In genomic region chr11:102604010-102604584, GRCm38 (mm10) we compare ENCODE assay signal across 8 mouse cellular contexts. TPM values are rescaled to one million over a fixed set of nuclear protein-coding genes. Genes with fewer than 3 reads are reported as not detected.
DNase-seq lines count a peak whose midpoint lies in the region; ATAC-seq and TF ChIP-seq lines count a peak whose summit lies in the region.

Gene Fzd2 (plus strand): TSS chr11:102604396.

- H3K79me2 ChIP-seq in heart, adult 2 months (replicated peaks; ENCODE audit: control insufficient read depth, insufficient read depth, low read length) = no peaks in the 10 kb centered on the region

- H3K27me3 ChIP-seq in embryonic facial prominence, embryonic 12.5 days = 0 out of 2 replicates have a peak, but pooled peaks cover 3% of the 10 kb centered on the region
- peaks cover 8% of the 10 kb centered on the region; the same call in 1 of the 2 replicates for H3K27me3 ChIP-seq in heart, adult 2 months (ENCODE audit: control insufficient read depth, insufficient read depth, low read length)
- no peaks in the 10 kb centered on the region; the same call in 1 of the 2 replicates for H3K27me3 ChIP-seq in kidney, adult 2 months (replicated peaks; ENCODE audit: control insufficient read depth, insufficient read depth, low read length)
- H3K27me3 ChIP-seq in limb, embryonic 11.5 days (ENCODE audit: control insufficient read depth, insufficient read depth, low read length) = 0 out of 2 replicates have a peak, but pooled peaks cover 4% of the 10 kb centered on the region
- H3K27me3 ChIP-seq in midbrain, embryonic 12.5 days = peaks cover 14% of the 10 kb centered on the region
- no peaks in the 10 kb centered on the region for H3K27me3 ChIP-seq in stomach, embryonic 15.5 days (replicated peaks)

- peak; percentile 93 for ATAC-seq in embryonic facial prominence, embryonic 12.5 days (ENCODE audit: insufficient number of reproducible peaks, insufficient read depth, low FRiP score, low TSS enrichment)
- ATAC-seq in limb, embryonic 11.5 days (ENCODE audit: insufficient number of reproducible peaks, low FRiP score, low TSS enrichment, low read depth) = peak; percentile 93
- ATAC-seq in midbrain, embryonic 12.5 days (ENCODE audit: low FRiP score, low read depth) = peak; percentile 92
- ATAC-seq in stomach, embryonic 15.5 days (ENCODE audit: insufficient read depth, low FRiP score, low read depth) = peak; percentile 89

- peaks cover 7% of the 10 kb centered on the region; the same call in 1 of the 2 replicates for H3K36me3 ChIP-seq in embryonic facial prominence, embryonic 12.5 days
- H3K36me3 ChIP-seq in heart, adult 2 months (ENCODE audit: control insufficient read depth, insufficient read depth, low read length) = no peaks in the 10 kb centered on the region
- no peaks in the 10 kb centered on the region for H3K36me3 ChIP-seq in kidney, adult 2 months (ENCODE audit: control insufficient read depth, insufficient read depth, low read length)
- no peaks in the 10 kb centered on the region for H3K36me3 ChIP-seq in limb, embryonic 11.5 days (ENCODE audit: control insufficient read depth, insufficient read depth, low read length)
- no peaks in the 10 kb centered on the region for H3K36me3 ChIP-seq in midbrain, embryonic 12.5 days
- H3K36me3 ChIP-seq in stomach, embryonic 15.5 days = no peaks in the 10 kb centered on the region

- intact Hi-C loops in heart, adult 2 months (cut with DNase I) = loop anchor here (1.0 kb wide), 1 partner anchor 48 kb away; the partner anchor contains the start of gene Gpatch8

- TF ChIP-seq EP300 in heart, adult 2 months (IDR thresholded peaks at IDR 0.05; ENCODE audit: insufficient read depth, low read depth, low read length) = no peak

- H3K27ac ChIP-seq in embryonic facial prominence, embryonic 12.5 days = peak within 1 kb of the TSS; percentile 100
- H3K27ac ChIP-seq in heart, adult 2 months = peak within 1 kb of the TSS; percentile 80
- peak within 1 kb of the TSS; percentile 68; the same call in 1 of the 2 replicates for H3K27ac ChIP-seq in kidney, adult 2 months (ENCODE audit: insufficient read depth, low read depth, low read length)
- peak within 1 kb of the TSS; percentile 99 for H3K27ac ChIP-seq in limb, embryonic 11.5 days (replicated peaks; ENCODE audit: low read depth, low read length)
- peak within 1 kb of the TSS; percentile 99 for H3K27ac ChIP-seq in midbrain, embryonic 12.5 days (replicated peaks)
- peak within 1 kb of the TSS; percentile 97 for H3K27ac ChIP-seq in stomach, embryonic 15.5 days

- peak within 1 kb of the TSS; percentile 79 for H3K4me2 ChIP-seq in embryonic facial prominence, embryonic 12.5 days (replicated peaks)
- H3K4me2 ChIP-seq in limb, embryonic 11.5 days (ENCODE audit: low read depth, severe bottlenecking) = peak within 1 kb of the TSS; percentile 61
- peak within 1 kb of the TSS; percentile 86 for H3K4me2 ChIP-seq in midbrain, embryonic 12.5 days (replicated peaks)
- peak within 1 kb of the TSS; percentile 86 for H3K4me2 ChIP-seq in stomach, embryonic 15.5 days

- H3K4me3 ChIP-seq in embryonic facial prominence, embryonic 12.5 days = peak within 1 kb of the TSS; percentile 96
- H3K4me3 ChIP-seq in heart, adult 2 months = peak within 1 kb of the TSS; percentile 71
- H3K4me3 ChIP-seq in kidney, adult 2 months (ENCODE audit: insufficient read depth, low read depth, low read length) = peak within 1 kb of the TSS; percentile 88
- peak within 1 kb of the TSS; percentile 99 for H3K4me3 ChIP-seq in limb, embryonic 11.5 days (ENCODE audit: low read depth, low read length)
- H3K4me3 ChIP-seq in midbrain, embryonic 12.5 days = peak within 1 kb of the TSS; percentile 88
- peak within 1 kb of the TSS; percentile 77 for H3K4me3 ChIP-seq in stomach, embryonic 15.5 days (replicated peaks)

- no peak for TF ChIP-seq CTCF in heart, adult 2 months (IDR thresholded peaks at IDR 0.05)
- no peak for TF ChIP-seq CTCF in kidney, adult 2 months (conservative IDR thresholded peaks at IDR 0.05; ENCODE audit: insufficient read depth, insufficient read length, low read depth, low read length)

- peak within 1 kb of the TSS; percentile 100 for H3K9ac ChIP-seq in embryonic facial prominence, embryonic 12.5 days
- H3K9ac ChIP-seq in heart, adult 2 months (ENCODE audit: low read depth, low read length) = peak within 1 kb of the TSS; percentile 77
- H3K9ac ChIP-seq in limb, embryonic 11.5 days (ENCODE audit: low read length) = peak within 1 kb of the TSS; percentile 90
- peak within 1 kb of the TSS; percentile 97 for H3K9ac ChIP-seq in midbrain, embryonic 12.5 days (replicated peaks)
- peak within 1 kb of the TSS; percentile 81 for H3K9ac ChIP-seq in stomach, embryonic 15.5 days

- DNase-seq in cerebellum, adult 11-12 months = peak; percentile 29
- no peak for DNase-seq in cerebellum, adult 11 months
- DNase-seq in heart, adult 2 months = peak; percentile 79 to 88
- DNase-seq in kidney, adult 2 months = peak; percentile 92
- peak; percentile 99 for DNase-seq in limb, embryonic 11.5 days (ENCODE audit: low spot score)

- no peaks in the 10 kb centered on the region for H3K9me3 ChIP-seq in embryonic facial prominence, embryonic 12.5 days
- no peaks in the 10 kb centered on the region for H3K9me3 ChIP-seq in limb, embryonic 11.5 days (ENCODE audit: control insufficient read depth, low read length)
- H3K9me3 ChIP-seq in midbrain, embryonic 12.5 days = no peaks in the 10 kb centered on the region
- no peaks in the 10 kb centered on the region for H3K9me3 ChIP-seq in stomach, embryonic 15.5 days

- under 1% methylated on average over 28 of the region's 31 CpGs for WGBS in embryonic facial prominence, embryonic 12.5 days
- under 1% methylated on average over 31 of the region's 31 CpGs for WGBS in heart, adult 2 months
- WGBS in kidney, adult 2 months = under 1% methylated on average over 30 of the region's 31 CpGs
- under 1% methylated on average over 26 of the region's 31 CpGs for WGBS in limb, embryonic 11.5 days
- under 1% methylated on average over 30 of the region's 31 CpGs for WGBS in midbrain, embryonic 12.5 days
- under 1% methylated on average over 31 of the region's 31 CpGs for WGBS in stomach, embryonic 15.5 days

- H3K4me1 ChIP-seq in embryonic facial prominence, embryonic 12.5 days = peaks cover 18% of the 10 kb centered on the region
- peaks cover 2% of the 10 kb centered on the region; the same call in 1 of the 2 replicates for H3K4me1 ChIP-seq in heart, adult 2 months (ENCODE audit: control insufficient read depth, insufficient read depth, low read length)
- H3K4me1 ChIP-seq in kidney, adult 2 months (ENCODE audit: control insufficient read depth, insufficient read depth, low read length) = no peaks in the 10 kb centered on the region
- peaks cover 10% of the 10 kb centered on the region for H3K4me1 ChIP-seq in limb, embryonic 11.5 days (ENCODE audit: control insufficient read depth, insufficient read depth, low read length)
- peaks cover 30% of the 10 kb centered on the region for H3K4me1 ChIP-seq in midbrain, embryonic 12.5 days
- peaks cover 15% of the 10 kb centered on the region for H3K4me1 ChIP-seq in stomach, embryonic 15.5 days

- TF ChIP-seq POLR2A in heart, adult 2 months (IDR thresholded peaks at IDR 0.05; ENCODE audit: insufficient read depth, low read depth, low read length) = peak; percentile 39; the same call in 1 of the 2 replicates
- TF ChIP-seq POLR2A in kidney, adult 2 months (IDR thresholded peaks at IDR 0.05; ENCODE audit: low read depth, low read length) = no peak

RNA-seq across cellular contexts. Expression of gene Fzd2, which starts in this region (rescaled TPM):
- 93.6 and 97.8 TPM in 2 replicates for polyA plus RNA-seq in embryonic facial prominence, embryonic 12.5 days (2016; fragmentation: Nextera tagmentation; extraction: Ambion mirVana)
- total RNA-seq in heart, adult 2 months (2021) = 1 to 10 TPM; 2.6 to 2.8 TPM
- polyA plus RNA-seq in heart, adult 2 months (2012; rRNA removed) = 7.2 and 10.0 TPM in 2 replicates
- 8.5 and 12.2 TPM in 2 replicates for polyA plus RNA-seq in kidney, adult 2 months (2012; rRNA removed)
- 57.2 and 57.4 TPM in 2 replicates for polyA plus RNA-seq in limb, embryonic 11.5 days (2014; fragmentation: Nextera tagmentation; extraction: Ambion mirVana)
- polyA plus RNA-seq in midbrain, embryonic 12.5 days (2016; fragmentation: Nextera tagmentation; extraction: Ambion mirVana) = 34.7 and 37.9 TPM in 2 replicates
- 21.9 and 23.7 TPM in 2 replicates for polyA plus RNA-seq in stomach, embryonic 15.5 days (2015; fragmentation: Nextera tagmentation; extraction: Ambion mirVana)
